Mouse (Mus musculus) brain, embryonic 14.5 days (tissue): ENCODE measurements around the gene Slc5a11.

ENCODE experiments used
- CTCF ChIP-seq: fragments of 200-500 bp; IDR thresholded peaks from 2 replicates; pipeline ENCODE4 v1.5.1; 2012; ENCODE audit warnings: inconsistent platforms, mild to moderate bottlenecking, moderate library complexity, borderline replicate concordance; ENCODE audit not compliant: insufficient read depth, insufficient read length; ENCODE audit errors: extremely low read depth
- POLR2A ChIP-seq: fragments of 200-500 bp; IDR thresholded peaks from 2 replicates; pipeline ENCODE4 v1.6.1; 2012; ENCODE audit warnings: mild to moderate bottlenecking, inconsistent platforms, borderline replicate concordance; ENCODE audit not compliant: poor library complexity, insufficient read depth, insufficient read length, severe bottlenecking; ENCODE audit errors: extremely low read depth

DNA sequence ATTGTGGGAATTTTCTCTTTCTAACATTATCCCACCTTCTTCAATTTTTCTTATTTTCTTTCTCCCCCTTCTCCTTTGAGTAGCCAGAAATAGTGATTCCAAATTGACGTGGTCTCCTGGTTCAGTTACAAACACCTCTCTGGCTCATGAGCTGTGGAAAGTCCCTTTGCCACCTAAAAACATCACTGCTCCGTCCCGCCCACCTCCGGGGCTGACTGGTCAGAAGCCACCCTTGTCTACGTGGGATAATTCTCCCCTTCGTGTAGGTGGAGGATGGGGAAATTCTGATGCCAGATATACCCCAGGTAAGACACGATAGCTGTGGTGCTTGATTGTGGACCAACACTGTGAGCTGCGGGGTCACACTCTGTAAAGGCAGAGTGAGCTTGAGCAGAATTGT lies 24.8 kb upstream of the Slc5a11 start:
- TF ChIP-seq CTCF (no peak), POLR2A (no peak)
